Mouse (Mus musculus): ENCODE measurements around the gene a.

DNA sequence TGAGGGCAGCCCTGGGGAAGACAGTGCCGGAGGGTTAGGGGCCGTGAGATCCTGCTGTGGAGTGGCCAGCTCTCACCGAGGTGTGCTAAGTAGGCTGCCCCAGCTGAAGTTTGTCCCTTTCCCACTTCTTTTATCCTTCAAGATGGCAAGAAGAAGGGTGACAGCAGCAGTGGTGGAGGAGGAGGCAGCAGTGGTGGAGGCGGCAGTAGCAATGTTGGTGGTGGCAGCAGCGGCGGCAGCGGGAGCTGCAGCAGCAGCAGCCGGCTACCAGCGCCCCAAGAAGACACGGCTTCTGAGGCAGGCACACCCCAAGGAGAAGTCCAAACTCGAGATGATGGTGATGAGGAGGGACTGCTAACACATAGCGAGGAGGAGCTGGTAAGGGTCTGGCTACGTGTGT is 72.5 kb downstream of the a start:
- no peak for TF ChIP-seq CTCF (IDR thresholded peaks at IDR 0.05; ENCODE audit: low read depth, low read length)
- no peak for TF ChIP-seq GATA1 (IDR thresholded peaks at IDR 0.05; ENCODE audit: borderline replicate concordance, low read length)
- no peak for TF ChIP-seq POLR2AphosphoS5 (IDR thresholded peaks at IDR 0.05; ENCODE audit: insufficient replicate concordance, low read depth, low read length)
- no peak for TF ChIP-seq TAL1 (conservative IDR thresholded peaks at IDR 0.05; ENCODE audit: low read depth, low read length)
- TF ChIP-seq GATA2 (IDR thresholded peaks at IDR 0.05; ENCODE audit: borderline replicate concordance, low read depth, low read length): no peak

Measured in G1E (cell line).